Mouse (Mus musculus) midbrain, embryonic 11.5 days (tissue): Measurements from ENCODE around the gene Washc2. TPM values are rescaled to one million over a fixed set of nuclear protein-coding genes. Genes with fewer than 3 reads are reported as not detected.
"Not testable (repeated sequence)": the region's sequence is repeated elsewhere in the genome, so short reads cannot be mapped to it uniquely, and the experiment has no call there.

Experiments
- ATAC-seq: fragments of 200-750 bp; cut with Nextera tagmentation; 2 replicates; pipeline ENCODE4 v1.8.0; 2017; ENCODE audit warnings: moderate TSS enrichment, moderate library complexity; ENCODE audit not compliant: low FRiP score
- DNase-seq: peaks from one replicate; pipeline ENCODE4 v3.0.0; 2015; ENCODE audit warnings: low spot score; ENCODE audit errors: missing footprints
- H3K27ac ChIP-seq: fragments of 300-500 bp; sonication (generic); 2 replicates; pipeline ENCODE4 v1.5.1; 2014; ENCODE audit warnings: low read depth, low read length
- H3K27me3 ChIP-seq: fragments of 300-500 bp; sonication (generic); 2 replicates; pipeline ENCODE4 v1.6.1; 2014; ENCODE audit warnings: mild to moderate bottlenecking, low read length, moderate library complexity, mixed read lengths; ENCODE audit not compliant: control insufficient read depth, insufficient read depth
- H3K36me3 ChIP-seq: fragments of 300-500 bp; sonication (generic); 2 replicates; pipeline ENCODE4 v1.6.1; 2014; ENCODE audit warnings: mild to moderate bottlenecking, low read length, moderate library complexity, mixed read lengths; ENCODE audit not compliant: control insufficient read depth, insufficient read depth
- H3K4me1 ChIP-seq: fragments of 300-500 bp; sonication (generic); 2 replicates; pipeline ENCODE4 v1.6.1; 2014; ENCODE audit warnings: low read length; ENCODE audit not compliant: control insufficient read depth, insufficient read depth
- H3K4me2 ChIP-seq: fragments of 300-500 bp; sonication (generic); 2 replicates; pipeline ENCODE4 v1.6.1; 2014; ENCODE audit warnings: mild to moderate bottlenecking, moderate library complexity
- H3K4me3 ChIP-seq: fragments of 300-500 bp; sonication (generic); 2 replicates; pipeline ENCODE4 v1.5.1; 2014; ENCODE audit warnings: low read depth, low read length
- H3K9ac ChIP-seq: fragments of 300-500 bp; sonication (generic); 2 replicates; pipeline ENCODE4 v1.6.1; 2014; ENCODE audit warnings: low read length
- H3K9me3 ChIP-seq: fragments of 300-500 bp; sonication (generic); 2 replicates; pipeline ENCODE4 v1.6.1; 2016; ENCODE audit warnings: low read length; ENCODE audit not compliant: control insufficient read depth
- WGBS: fragments of 180-500 bp; shearing (Covaris S2); extraction: QIAGEN DNeasy Blood & Tissue Kit; methylation state at CpG from one replicate; pipeline ENCODE4 v1.1.7; 2014; 5-methylcytosine and 5-hydroxymethylcytosine counted together
- polyA plus RNA-seq: library from polyadenylated mRNA; unstranded; fragments of >200 nt; fragmentation: Nextera tagmentation; extraction: Ambion mirVana; gene quantifications from 2 replicates; pipeline ENCODE4 v1.2.1, GENCODE M21; 2014

The Washc2 gene
- 53.9 and 56.3 TPM in 2 replicates for polyA plus RNA-seq

GRCm38 (mm10) chr6:116207729-116208534 is at the start of gene Washc2:
Washc2 (plus strand) TSS chr6:116208038.
- ATAC-seq (peak; percentile 99), DNase-seq (peak; percentile 99)
- Histone ChIP-seq H3K4me1 (peaks cover 4% of the 10 kb centered on the region; the same call in 1 of the 2 replicates), H3K4me2 (peak within 1 kb of the TSS; percentile 84), H3K36me3 (no peaks in the 10 kb centered on the region), H3K27ac (peak within 1 kb of the TSS; percentile 72), H3K27me3 (no peaks in the 10 kb centered on the region), H3K9me3 (no peaks in the 10 kb centered on the region), H3K4me3 (peak within 1 kb of the TSS; percentile 76), H3K9ac (peak within 1 kb of the TSS; percentile 84)
- under 1% methylated on average over 51 of the region's 51 CpGs for WGBS

- DNase-seq: no peak
- no peak overlapping the region for H3K9ac ChIP-seq
- no peak overlapping the region for H3K4me2 ChIP-seq
- no peaks in the 10 kb centered on the region for H3K9me3 ChIP-seq
- no peaks in the 10 kb centered on the region for H3K4me1 ChIP-seq
- H3K4me3 ChIP-seq: no peak overlapping the region
- WGBS: 98% methylated on average over 1 of the region's 1 CpGs
- ATAC-seq: no peak
- peaks cover 5% of the 10 kb centered on the region for H3K36me3 ChIP-seq
- H3K27ac ChIP-seq: no peak overlapping the region
- no peaks in the 10 kb centered on the region for H3K27me3 ChIP-seq
These were observed 41.5 kb upstream of the Washc2 start for GRCm38 (mm10) chr6:116166383-116166782.

GRCm38 (mm10) chr6:116173511-116174099 is 34.2 kb upstream of the Washc2 start:
- ATAC-seq, H3K27me3 ChIP-seq, H3K4me2 ChIP-seq, H3K27ac ChIP-seq, H3K9me3 ChIP-seq, H3K36me3 ChIP-seq, H3K4me3 ChIP-seq, H3K9ac ChIP-seq, DNase-seq, H3K4me1 ChIP-seq: not testable (repeated sequence)
- 70% methylated on average over 37 of the region's 37 CpGs for WGBS

DNA sequence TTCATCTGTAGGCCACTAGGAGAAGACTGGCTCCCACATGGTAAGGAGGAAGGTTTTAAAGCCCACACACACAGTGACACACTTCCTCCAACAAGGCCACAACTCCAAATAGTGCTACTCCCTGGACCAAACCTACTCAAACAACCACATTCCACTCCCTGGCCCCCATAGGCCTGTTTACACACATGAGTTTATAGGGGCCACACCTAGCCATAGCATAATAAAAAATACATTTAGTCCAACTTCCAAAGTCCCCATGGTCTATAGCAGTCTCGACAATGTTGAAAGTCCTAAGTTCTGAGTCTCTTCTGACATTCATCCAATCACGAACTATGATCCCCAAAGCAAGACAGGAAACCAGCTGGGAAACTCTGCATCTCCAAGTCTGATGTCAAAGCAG is 29.5 kb upstream of the Washc2 start:
- Histone ChIP-seq H3K27ac (no peak overlapping the region), H3K27me3 (no peaks in the 10 kb centered on the region), H3K4me3 (no peak overlapping the region), H3K36me3 (no peaks in the 10 kb centered on the region), H3K9ac (no peak overlapping the region), H3K4me1 (no peaks in the 10 kb centered on the region), H3K9me3 (no peaks in the 10 kb centered on the region), H3K4me2 (no peak overlapping the region)
- no peak for ATAC-seq
- no peak for DNase-seq
- WGBS: 93% methylated on average over 2 of the region's 2 CpGs

DNA sequence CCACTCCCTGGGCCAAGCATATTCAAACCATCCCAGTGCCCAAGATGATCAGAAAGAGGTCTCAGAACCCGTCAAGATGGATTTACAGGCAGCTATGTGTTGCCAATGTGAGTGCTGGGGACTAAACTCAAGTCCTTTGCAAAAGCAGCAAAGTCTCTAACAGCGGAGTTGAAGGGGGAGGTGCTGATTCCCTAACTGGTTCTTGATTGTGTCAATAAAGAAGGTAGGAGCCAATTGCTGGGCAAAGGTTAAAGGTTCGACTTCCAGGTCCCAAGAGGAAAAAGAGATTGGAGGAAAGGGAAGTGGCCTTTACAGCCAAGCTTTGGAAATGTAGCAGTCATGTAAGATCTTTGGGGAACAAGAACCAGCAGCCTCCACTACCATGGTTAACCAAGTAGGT is 27.1 kb upstream of the Washc2 start:
- Histone ChIP-seq H3K36me3 (no peaks in the 10 kb centered on the region), H3K4me1 (no peaks in the 10 kb centered on the region), H3K4me2 (no peak overlapping the region), H3K9ac (no peak overlapping the region), H3K4me3 (no peak overlapping the region), H3K9me3 (no peaks in the 10 kb centered on the region), H3K27me3 (no peaks in the 10 kb centered on the region), H3K27ac (no peak overlapping the region)
- ATAC-seq (no peak), DNase-seq (no peak)
- WGBS: 75% methylated on average over 3 of the region's 3 CpGs

DNA sequence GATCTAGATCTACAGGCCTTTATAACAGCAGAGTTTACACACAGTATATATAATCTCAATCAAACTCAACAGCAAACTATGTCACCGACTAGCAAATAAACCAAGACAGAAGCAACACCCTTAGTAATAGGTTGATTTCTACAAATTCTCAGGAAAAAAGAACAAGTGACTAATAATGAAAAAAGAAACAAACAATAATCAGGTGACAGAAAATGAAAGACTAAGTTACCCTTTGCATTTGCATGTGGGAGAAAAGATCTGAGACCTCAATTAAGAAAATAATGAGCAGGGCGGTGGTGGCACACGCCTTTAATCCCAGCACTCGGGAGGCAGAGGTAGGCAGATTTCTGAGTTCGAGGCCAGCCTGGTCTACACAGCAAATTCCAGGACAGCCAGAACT is 24.3 kb upstream of the Washc2 start:
- Histone ChIP-seq H3K27ac (no peak overlapping the region), H3K4me2 (no peak overlapping the region), H3K27me3 (no peaks in the 10 kb centered on the region), H3K36me3 (no peaks in the 10 kb centered on the region), H3K4me1 (no peaks in the 10 kb centered on the region), H3K9ac (no peak overlapping the region), H3K4me3 (no peak overlapping the region), H3K9me3 (no peaks in the 10 kb centered on the region)
- 92% methylated on average over 5 of the region's 5 CpGs for WGBS
- no peak for ATAC-seq
- DNase-seq: no peak

GRCm38 (mm10) chr6:116186485-116186884 is 21.4 kb upstream of the Washc2 start:
- Histone ChIP-seq H3K4me2 (no peak overlapping the region), H3K36me3 (no peaks in the 10 kb centered on the region), H3K27me3 (no peaks in the 10 kb centered on the region), H3K9ac (no peak overlapping the region), H3K4me1 (peaks cover 5% of the 10 kb centered on the region), H3K27ac (no peak overlapping the region), H3K9me3 (no peaks in the 10 kb centered on the region), H3K4me3 (no peak overlapping the region)
- DNase-seq: no peak
- ATAC-seq: no peak
- 49% methylated on average over 2 of the region's 2 CpGs for WGBS

DNA sequence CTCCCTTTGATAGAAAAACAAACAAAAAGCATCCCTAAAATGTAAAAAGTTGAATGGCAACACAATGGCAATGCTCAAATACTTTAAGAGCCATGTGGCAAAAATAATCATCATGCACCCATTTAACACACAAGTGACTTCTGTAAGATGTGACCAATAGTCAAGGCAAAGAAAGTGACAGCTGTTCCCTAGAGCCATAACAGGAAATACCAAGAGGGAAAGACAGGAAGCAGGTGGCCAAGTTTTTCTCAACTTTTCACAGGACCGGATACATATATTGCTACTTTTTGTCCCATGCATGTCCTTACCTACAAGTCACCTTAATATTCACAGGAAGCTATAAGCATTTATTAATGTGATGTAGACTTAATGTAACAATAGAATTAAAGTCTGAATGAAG is 18.4 kb upstream of the Washc2 start:
- no peaks in the 10 kb centered on the region for H3K9me3 ChIP-seq
- WGBS: 88% methylated on average over 1 of the region's 1 CpGs
- no peak for DNase-seq
- ATAC-seq: no peak
- no peak overlapping the region for H3K4me3 ChIP-seq
- H3K4me1 ChIP-seq: peaks cover 11% of the 10 kb centered on the region
- no peaks in the 10 kb centered on the region for H3K36me3 ChIP-seq
- no peak overlapping the region for H3K9ac ChIP-seq
- no peaks in the 10 kb centered on the region for H3K27me3 ChIP-seq
- no peak overlapping the region for H3K4me2 ChIP-seq
- no peak overlapping the region for H3K27ac ChIP-seq

- under 1% methylated on average over 44 of the region's 51 CpGs for WGBS
These were observed 15.0 kb upstream of the Washc2 start for GRCm38 (mm10) chr6:116192809-116193311.

More at GRCm38 (mm10) chr6:116192809-116193311, 15.0 kb upstream of the Washc2 start:
- DNase-seq (peak; percentile 96), ATAC-seq (peak; percentile 92)
- Histone ChIP-seq H3K4me3 (peak overlapping the region; percentile 87), H3K4me1 (peaks cover 11% of the 10 kb centered on the region), H3K27ac (peak overlapping the region; percentile 75), H3K9ac (peak overlapping the region; percentile 91), H3K4me2 (peak overlapping the region; percentile 70), H3K27me3 (no peaks in the 10 kb centered on the region), H3K9me3 (no peaks in the 10 kb centered on the region), H3K36me3 (no peaks in the 10 kb centered on the region)
